Mouse (Mus musculus): Measurements from ENCODE around the gene Wdr83. TPM values are rescaled to one million over a fixed set of nuclear protein-coding genes. Genes with fewer than 3 reads are reported as not detected.

Gene Wdr83
- total and polyA plus RNA-seq, 3 experiments = 27.0 to 58.4 TPM; not detected in 1

GRCm38 (mm10) chr8:85067982-85068381 is 13.1 kb downstream of the Wdr83 start, which contains the start of gene Gm5741:
Gene Gm5741, minus strand, starts transcription at chr8:85067982.
- Histone ChIP-seq H3K4me1 (ENCODE audit: control insufficient read depth in 1 of 2, insufficient read depth in 2 of 2, low read length in 2 of 2) (peaks cover 2 to 10% of the 10 kb centered on the region in 2 experiments; a peak in 3 of 4 replicates), H3K79me2 (ENCODE audit: control insufficient read depth, insufficient read depth, low read length, poor library complexity) (peaks cover 9% of the 10 kb centered on the region), H3K9me3 (replicated peaks; ENCODE audit: insufficient read depth, low read length) (no peaks in the 10 kb centered on the region), H3K27me3 (ENCODE audit: control insufficient read depth in 1 of 2, insufficient read depth in 2 of 2, low read length in 2 of 2) (no peaks in the 10 kb centered on the region), H3K36me3 (ENCODE audit: control insufficient read depth in 1 of 2, insufficient read depth in 2 of 2, low read length in 2 of 2) (peaks cover 0 to 8% of the 10 kb centered on the region in 2 experiments; a peak in 3 of 4 replicates), H3K4me3 (ENCODE audit: control insufficient read depth in 1 of 2, insufficient read depth in 1 of 2, low read depth in 2 of 2, low read length in 2 of 2) (no peak within 1 kb of the TSS), H3K9ac (ENCODE audit: control insufficient read depth, low read depth, low read length, poor library complexity, severe bottlenecking) (no peak within 1 kb of the TSS), H3K27ac (ENCODE audit: control insufficient read depth, low read depth, low read length) (no peak within 1 kb of the TSS)
- DNase-seq (ENCODE audit: low read depth, low spot score) = no peak
- TF ChIP-seq GATA1 (IDR thresholded peaks at IDR 0.05; ENCODE audit: low read depth, low read length) (no peak), MYC (IDR thresholded peaks at IDR 0.05; ENCODE audit: low read depth, low read length) (no peak), RCOR1 (IDR thresholded peaks at IDR 0.05; ENCODE audit: low read depth, low read length) (no peak), MAFK (IDR thresholded peaks at IDR 0.05; ENCODE audit: borderline replicate concordance, low read depth, low read length) (no peak), MYB (IDR thresholded peaks at IDR 0.05; ENCODE audit: low read depth, low read length) (no peak), CHD2 (IDR thresholded peaks at IDR 0.05; ENCODE audit: low read length) (no peak), ETS1 (IDR thresholded peaks at IDR 0.05; ENCODE audit: low read depth, low read length) (no peak), JUND (IDR thresholded peaks at IDR 0.05; ENCODE audit: low read depth, low read length) (no peak), HCFC1 (IDR thresholded peaks at IDR 0.05; ENCODE audit: low read depth, low read length) (no peak), ZMIZ1 (IDR thresholded peaks at IDR 0.05; ENCODE audit: low read depth, low read length) (no peak), SIN3A (IDR thresholded peaks at IDR 0.05; ENCODE audit: low read length) (no peak), E2F4 (IDR thresholded peaks at IDR 0.05; ENCODE audit: borderline replicate concordance, low read depth, low read length) (no peak), TBP (IDR thresholded peaks at IDR 0.05; ENCODE audit: low read depth, low read length) (no peak), CTCF (IDR thresholded peaks at IDR 0.05 in 2 of 3, conservative IDR thresholded peaks at IDR 0.05 in 1 of 3; ENCODE audit: control insufficient read depth in 1 of 3, insufficient read depth in 1 of 3, low read depth in 2 of 3, low read length in 3 of 3, poor library complexity in 1 of 3, severe bottlenecking in 1 of 3) (no peak), POLR2AphosphoS5 (IDR thresholded peaks at IDR 0.05; ENCODE audit: borderline replicate concordance, low read depth, low read length) (no peak), RAD21 (IDR thresholded peaks at IDR 0.05; ENCODE audit: low read depth, low read length) (no peak), USF1 (IDR thresholded peaks at IDR 0.05; ENCODE audit: low read depth, low read length) (no peak), ZC3H11A (IDR thresholded peaks at IDR 0.05; ENCODE audit: low read depth, low read length) (no peak)

DNA sequence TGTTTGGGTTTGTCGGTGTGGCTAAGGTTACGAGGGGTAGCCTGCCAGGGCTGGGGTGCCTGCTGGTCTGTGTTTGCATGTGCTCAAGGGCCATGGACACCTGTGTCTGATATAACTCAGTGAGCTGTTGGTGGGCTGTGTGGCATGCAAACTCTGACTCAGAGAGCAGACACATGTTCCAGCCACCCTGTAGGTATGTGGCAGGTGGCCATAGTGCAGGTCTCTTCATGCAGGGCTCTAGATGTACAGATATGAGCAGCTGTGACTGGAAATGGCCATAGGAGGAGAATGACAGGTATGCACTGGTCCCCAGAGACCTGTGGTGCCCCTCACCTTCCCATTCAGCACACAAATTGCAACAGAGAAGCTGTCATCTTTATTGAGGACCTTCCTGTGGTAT is 14.0 kb downstream of the Wdr83 start:
- H3K36me3 ChIP-seq (ENCODE audit: control insufficient read depth in 1 of 2, insufficient read depth in 2 of 2, low read length in 2 of 2) = peaks cover 0 to 8% of the 10 kb centered on the region in 2 experiments; a peak in 3 of 4 replicates
- H3K4me3 ChIP-seq (ENCODE audit: control insufficient read depth in 1 of 2, insufficient read depth in 1 of 2, low read depth in 2 of 2, low read length in 2 of 2) = no peak overlapping the region
- TF ChIP-seq TCF12 (IDR thresholded peaks at IDR 0.05; ENCODE audit: low read depth, low read length) = no peak
- no peak for TF ChIP-seq POLR2AphosphoS5 (IDR thresholded peaks at IDR 0.05; ENCODE audit: borderline replicate concordance, low read depth, low read length)
- TF ChIP-seq MYC (IDR thresholded peaks at IDR 0.05; ENCODE audit: low read depth, low read length) = no peak
- H3K9me3 ChIP-seq (replicated peaks; ENCODE audit: insufficient read depth, low read length) = no peaks in the 10 kb centered on the region
- no peak overlapping the region for H3K9ac ChIP-seq (ENCODE audit: control insufficient read depth, low read depth, low read length, poor library complexity, severe bottlenecking)
- H3K27ac ChIP-seq (ENCODE audit: control insufficient read depth, low read depth, low read length) = no peak overlapping the region
- peaks cover 5% of the 10 kb centered on the region for H3K79me2 ChIP-seq (ENCODE audit: control insufficient read depth, insufficient read depth, low read length, poor library complexity)
- no peak for DNase-seq (ENCODE audit: low read depth, low spot score)
- no peaks in the 10 kb centered on the region for H3K27me3 ChIP-seq (ENCODE audit: control insufficient read depth in 1 of 2, insufficient read depth in 2 of 2, low read length in 2 of 2)
- H3K4me1 ChIP-seq (ENCODE audit: control insufficient read depth in 1 of 2, insufficient read depth in 2 of 2, low read length in 2 of 2) = peaks cover 2 to 9% of the 10 kb centered on the region in 2 experiments; a peak in 3 of 4 replicates
